Mouse (Mus musculus) stomach, embryonic 16.5 days (tissue): Measurements from ENCODE around the gene Tshz2. TPM values are rescaled to one million over a fixed set of nuclear protein-coding genes. Genes with fewer than 3 reads are reported as not detected.

Experiments
- ATAC-seq: fragments of 200-750 bp; cut with Nextera tagmentation; 2 replicates; pipeline ENCODE4 v1.8.0; 2017; ENCODE audit warnings: moderate number of reproducible peaks, moderate TSS enrichment; ENCODE audit not compliant: insufficient read depth, low FRiP score
- H3K27ac ChIP-seq: fragments of 300-500 bp; sonication (generic); 2 replicates; pipeline ENCODE4 v1.5.1; 2014; ENCODE audit warnings: low read length
- H3K27me3 ChIP-seq: fragments of 300-500 bp; sonication (generic); 2 replicates; pipeline ENCODE4 v1.6.1; 2014; ENCODE audit warnings: low read length, control low read depth, mixed read lengths; ENCODE audit not compliant: control insufficient read depth, insufficient read depth
- H3K36me3 ChIP-seq: fragments of 300-500 bp; sonication (generic); 2 replicates; pipeline ENCODE4 v1.6.1; 2014; ENCODE audit warnings: low read length; ENCODE audit not compliant: control insufficient read depth, insufficient read depth
- H3K4me1 ChIP-seq: fragments of 300-500 bp; sonication (generic); 2 replicates; pipeline ENCODE4 v1.6.1; 2014; ENCODE audit warnings: low read length, control low read depth, mixed read lengths; ENCODE audit not compliant: control insufficient read depth, insufficient read depth
- H3K4me2 ChIP-seq: fragments of 300-500 bp; sonication (generic); 2 replicates; pipeline ENCODE4 v1.6.1; 2014; ENCODE audit warnings: low read depth, low read length, mixed read lengths
- H3K4me3 ChIP-seq: fragments of 300-500 bp; sonication (generic); replicated peaks from 2 replicates; pipeline ENCODE4 v1.5.1; 2014; ENCODE audit warnings: mild to moderate bottlenecking, low read length
- H3K9ac ChIP-seq: fragments of 300-500 bp; sonication (generic); 2 replicates; pipeline ENCODE4 v1.6.1; 2014; ENCODE audit warnings: low read length
- H3K9me3 ChIP-seq: fragments of 300-500 bp; sonication (generic); replicated peaks from 2 replicates; pipeline ENCODE4 v1.6.1; 2016; ENCODE audit warnings: low read length, control low read depth; ENCODE audit not compliant: control insufficient read depth
- WGBS: fragments of 180-500 bp; shearing (Covaris S2); extraction: QIAGEN DNeasy Blood & Tissue Kit; methylation state at CpG from one replicate; pipeline ENCODE4 v1.1.7; 2014; 5-methylcytosine and 5-hydroxymethylcytosine counted together
- polyA plus RNA-seq: library from polyadenylated mRNA; unstranded; fragments of >200 nt; fragmentation: Nextera tagmentation; extraction: Ambion mirVana; gene quantifications from 2 replicates; pipeline ENCODE4 v1.2.1, GENCODE M21; 2015

The Tshz2 gene
- polyA plus RNA-seq, 1 experiment from 2014 or later, result 13.5 TPM

GRCm38 (mm10) chr2:169593742-169594141 lies 39.1 kb upstream of the Tshz2 start:
- Histone ChIP-seq H3K4me2 (no peak overlapping the region), H3K9ac (no peak overlapping the region), H3K27me3 (no peaks in the 10 kb centered on the region), H3K4me1 (0 out of 2 replicates have a peak, but pooled peaks cover 3% of the 10 kb centered on the region), H3K27ac (no peak overlapping the region), H3K36me3 (no peaks in the 10 kb centered on the region), H3K4me3 (no peak overlapping the region), H3K9me3 (no peaks in the 10 kb centered on the region)
- 58% methylated on average over 3 of the region's 3 CpGs for WGBS
- ATAC-seq, result no peak

- H3K9ac ChIP-seq, result no peak overlapping the region
- no peak overlapping the region for H3K27ac ChIP-seq
- H3K4me2 ChIP-seq, result no peak overlapping the region
- H3K4me1 ChIP-seq, result 0 out of 2 replicates have a peak, but pooled peaks cover 3% of the 10 kb centered on the region
- no peak overlapping the region for H3K4me3 ChIP-seq
- no peaks in the 10 kb centered on the region for H3K27me3 ChIP-seq
- no peaks in the 10 kb centered on the region for H3K36me3 ChIP-seq
- no peak for ATAC-seq
- no peaks in the 10 kb centered on the region for H3K9me3 ChIP-seq
- 79% methylated on average over 6 of the region's 6 CpGs for WGBS
These were observed 35.5 kb upstream of the Tshz2 start for GRCm38 (mm10) chr2:169597357-169597756.

GRCm38 (mm10) chr2:169597971-169598370 lies 34.8 kb upstream of the Tshz2 start:
- H3K4me1 ChIP-seq, result 0 out of 2 replicates have a peak, but pooled peaks cover 3% of the 10 kb centered on the region
- H3K27me3 ChIP-seq, result no peaks in the 10 kb centered on the region
- ATAC-seq, result no peak
- H3K27ac ChIP-seq, result no peak overlapping the region
- H3K9ac ChIP-seq, result no peak overlapping the region
- H3K4me3 ChIP-seq, result no peak overlapping the region
- 89% methylated on average over 8 of the region's 8 CpGs for WGBS
- H3K9me3 ChIP-seq, result no peaks in the 10 kb centered on the region
- H3K36me3 ChIP-seq, result no peaks in the 10 kb centered on the region
- no peak overlapping the region for H3K4me2 ChIP-seq

GRCm38 (mm10) chr2:169599591-169599990 lies 33.2 kb upstream of the Tshz2 start:
- no peaks in the 10 kb centered on the region for H3K27me3 ChIP-seq
- ATAC-seq, result no peak
- no peak overlapping the region for H3K4me2 ChIP-seq
- no peak overlapping the region for H3K4me3 ChIP-seq
- H3K36me3 ChIP-seq, result no peaks in the 10 kb centered on the region
- 86% methylated on average over 4 of the region's 4 CpGs for WGBS
- no peak overlapping the region for H3K9ac ChIP-seq
- H3K4me1 ChIP-seq, result no peaks in the 10 kb centered on the region
- H3K9me3 ChIP-seq, result no peaks in the 10 kb centered on the region
- no peak overlapping the region for H3K27ac ChIP-seq

- Histone ChIP-seq H3K4me3 (no peak overlapping the region), H3K4me2 (no peak overlapping the region), H3K27ac (no peak overlapping the region), H3K9me3 (no peaks in the 10 kb centered on the region), H3K36me3 (no peaks in the 10 kb centered on the region), H3K9ac (no peak overlapping the region), H3K27me3 (no peaks in the 10 kb centered on the region), H3K4me1 (no peaks in the 10 kb centered on the region)
- no peak for ATAC-seq
- WGBS, result 41% methylated on average over 6 of the region's 6 CpGs
These were observed 32.6 kb upstream of the Tshz2 start for GRCm38 (mm10) chr2:169600163-169600562.

GRCm38 (mm10) chr2:169606901-169607678 lies 25.7 kb upstream of the Tshz2 start:
- Histone ChIP-seq H3K9ac (no peak overlapping the region), H3K4me2 (no peak overlapping the region), H3K4me3 (no peak overlapping the region), H3K27me3 (no peaks in the 10 kb centered on the region), H3K27ac (peak overlapping the region; percentile 35; the same call in 1 of the 2 replicates), H3K4me1 (peaks cover 16% of the 10 kb centered on the region; the same call in 1 of the 2 replicates), H3K9me3 (no peaks in the 10 kb centered on the region), H3K36me3 (no peaks in the 10 kb centered on the region)
- WGBS, result 71% methylated on average over 13 of the region's 13 CpGs
- no peak for ATAC-seq

GRCm38 (mm10) chr2:169607787-169608186 lies 25.0 kb upstream of the Tshz2 start:
- peaks cover 16% of the 10 kb centered on the region; the same call in 1 of the 2 replicates for H3K4me1 ChIP-seq
- H3K36me3 ChIP-seq, result no peaks in the 10 kb centered on the region
- H3K9me3 ChIP-seq, result no peaks in the 10 kb centered on the region
- peak overlapping the region; percentile 35 for H3K27ac ChIP-seq
- H3K4me2 ChIP-seq, result no peak overlapping the region
- H3K9ac ChIP-seq, result no peak overlapping the region
- 14% methylated on average over 2 of the region's 2 CpGs for WGBS
- no peak overlapping the region for H3K4me3 ChIP-seq
- no peak; the same call in 1 of the 2 replicates for ATAC-seq
- no peaks in the 10 kb centered on the region for H3K27me3 ChIP-seq

- no peak overlapping the region; the same call in 1 of the 2 replicates for H3K27ac ChIP-seq
- H3K4me3 ChIP-seq, result no peak overlapping the region
- WGBS, result 43% methylated on average over 13 of the region's 13 CpGs
- no peaks in the 10 kb centered on the region for H3K9me3 ChIP-seq
- no peaks in the 10 kb centered on the region for H3K36me3 ChIP-seq
- H3K4me2 ChIP-seq, result no peak overlapping the region
- H3K27me3 ChIP-seq, result no peaks in the 10 kb centered on the region
- H3K9ac ChIP-seq, result no peak overlapping the region
- H3K4me1 ChIP-seq, result peaks cover 16% of the 10 kb centered on the region; the same call in 1 of the 2 replicates
- ATAC-seq, result no peak
These were observed 22.9 kb upstream of the Tshz2 start for GRCm38 (mm10) chr2:169609956-169610355.

- H3K4me1 ChIP-seq, result peaks cover 16% of the 10 kb centered on the region; the same call in 1 of the 2 replicates
- no peak overlapping the region for H3K4me2 ChIP-seq
- no peak for ATAC-seq
- no peaks in the 10 kb centered on the region for H3K9me3 ChIP-seq
- H3K36me3 ChIP-seq, result no peaks in the 10 kb centered on the region
- H3K27me3 ChIP-seq, result no peaks in the 10 kb centered on the region
- H3K9ac ChIP-seq, result no peak overlapping the region
- H3K4me3 ChIP-seq, result no peak overlapping the region
- H3K27ac ChIP-seq, result no peak overlapping the region
- WGBS, result 72% methylated on average over 8 of the region's 8 CpGs
These were observed 21.9 kb upstream of the Tshz2 start for GRCm38 (mm10) chr2:169610882-169611281.
